Mouse (Mus musculus): ENCODE results near the gene Fam234a. TPM values are rescaled to one million over a fixed set of nuclear protein-coding genes. Genes with fewer than 3 reads are reported as not detected.
A peak's percentile ranks its signal among the peaks of the same experiment; 100 is the strongest.
"Not testable (repeated sequence)": the region's sequence is repeated elsewhere in the genome, so short reads cannot be mapped to it uniquely, and the experiment has no call there.

Fam234a gene
- polyA plus RNA-seq, 1 experiment from 2014 or later: 22.7 TPM

- ATAC-seq (ENCODE audit: insufficient read depth, low FRiP score, low TSS enrichment): peak; percentile 45; the same call in 1 of the 2 replicates
- Histone ChIP-seq H3K4me3 (ENCODE audit: low read depth, low read length) (peak overlapping the region; percentile 42), H3K36me3 (ENCODE audit: control insufficient read depth, insufficient read depth, low read length) (peaks cover 3% of the 10 kb centered on the region; the same call in 1 of the 2 replicates), H3K9ac (ENCODE audit: low read length) (peak overlapping the region; percentile 54), H3K27me3 (ENCODE audit: control insufficient read depth, insufficient read depth, low read length) (peaks cover 52% of the 10 kb centered on the region), H3K4me1 (ENCODE audit: control insufficient read depth, insufficient read depth, low read length) (0 out of 2 replicates have a peak, but pooled peaks cover 3% of the 10 kb centered on the region), H3K4me2 (ENCODE audit: low read depth) (peak overlapping the region; percentile 97), H3K9me3 (ENCODE audit: control insufficient read depth, low read length) (no peaks in the 10 kb centered on the region), H3K27ac (ENCODE audit: low read depth, low read length) (no peak overlapping the region)
- under 1% methylated on average over 57 of the region's 92 CpGs for WGBS
- peak; percentile 55 for DNase-seq (ENCODE audit: low spot score)
Observed at GRCm38 (mm10) chr17:26200831-26201705, 43.0 kb downstream of the Fam234a start.

DNA sequence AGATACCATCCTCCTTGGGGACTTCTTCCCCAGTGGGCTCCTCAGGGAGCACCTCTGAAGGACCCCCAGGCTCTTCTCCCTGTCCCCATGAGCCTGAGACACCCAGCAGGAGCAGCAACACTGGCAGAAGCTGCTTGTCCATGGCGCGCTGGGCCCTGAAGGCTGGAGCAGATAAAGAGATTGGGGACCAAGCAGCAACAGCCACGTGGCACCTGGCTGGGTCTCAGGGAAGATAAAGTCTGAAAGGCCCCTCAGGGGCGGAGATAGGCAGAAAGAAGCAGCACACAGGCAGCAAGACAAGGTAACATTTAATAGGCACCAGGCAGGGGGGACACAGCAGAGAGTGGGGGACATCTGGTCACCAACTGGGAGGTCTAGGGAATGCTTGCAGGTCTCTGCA lies 45.1 kb downstream of the Fam234a start, which contains the start of gene Pdia2:
Gene Pdia2, minus strand, starts transcription at position 196 of the 400 bp plus-strand sequence.
- DNase-seq (ENCODE audit: low spot score): no peak
- Histone ChIP-seq H3K9me3 (ENCODE audit: control insufficient read depth, low read length) (no peaks in the 10 kb centered on the region), H3K27me3 (ENCODE audit: control insufficient read depth, insufficient read depth, low read length) (peaks cover 43% of the 10 kb centered on the region), H3K4me2 (ENCODE audit: low read depth) (no peak within 1 kb of the TSS), H3K4me3 (ENCODE audit: low read depth, low read length) (no peak within 1 kb of the TSS), H3K4me1 (ENCODE audit: control insufficient read depth, insufficient read depth, low read length) (0 out of 2 replicates have a peak, but pooled peaks cover 3% of the 10 kb centered on the region), H3K27ac (ENCODE audit: low read depth, low read length) (no peak within 1 kb of the TSS), H3K9ac (ENCODE audit: low read length) (no peak within 1 kb of the TSS), H3K36me3 (ENCODE audit: control insufficient read depth, insufficient read depth, low read length) (peaks cover 13% of the 10 kb centered on the region)
- WGBS: 77% methylated on average over 4 of the region's 4 CpGs
- ATAC-seq (ENCODE audit: insufficient read depth, low FRiP score, low TSS enrichment): no peak

- Histone ChIP-seq H3K9ac (ENCODE audit: low read length) (no peak overlapping the region), H3K4me2 (ENCODE audit: low read depth) (no peak overlapping the region), H3K27ac (ENCODE audit: low read depth, low read length) (no peak overlapping the region), H3K36me3 (ENCODE audit: control insufficient read depth, insufficient read depth, low read length) (peaks cover 26% of the 10 kb centered on the region), H3K27me3 (ENCODE audit: control insufficient read depth, insufficient read depth, low read length) (no peaks in the 10 kb centered on the region), H3K9me3 (ENCODE audit: control insufficient read depth, low read length) (no peaks in the 10 kb centered on the region), H3K4me1 (ENCODE audit: control insufficient read depth, insufficient read depth, low read length) (no peaks in the 10 kb centered on the region), H3K4me3 (ENCODE audit: low read depth, low read length) (no peak overlapping the region)
- ATAC-seq (ENCODE audit: insufficient read depth, low FRiP score, low TSS enrichment) (no peak), DNase-seq (ENCODE audit: low spot score) (no peak)
- WGBS: 99% methylated on average over 15 of the region's 15 CpGs
Observed at GRCm38 (mm10) chr17:26192481-26193190, 51.4 kb downstream of the Fam234a start.

DNA sequence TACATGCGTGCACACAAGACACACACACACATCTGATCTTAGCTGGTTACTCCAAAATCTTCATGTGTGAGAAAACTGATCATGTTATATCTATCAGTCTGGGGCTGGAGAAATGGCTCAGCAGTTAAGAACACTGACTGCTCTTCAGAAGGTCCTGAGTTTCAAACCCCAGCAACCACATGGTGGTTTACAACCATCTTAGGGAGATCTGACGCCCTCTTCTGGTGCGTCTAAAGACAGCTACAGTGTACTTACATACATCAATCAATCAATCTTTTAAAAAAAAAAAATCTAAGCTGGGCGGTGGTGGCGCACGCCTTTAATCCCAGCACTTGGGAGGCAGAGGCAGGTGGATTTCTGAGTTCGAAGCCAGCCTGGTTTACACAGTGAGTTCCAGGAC lies 52.6 kb downstream of the Fam234a start:
- not testable (repeated sequence) for H3K4me1 ChIP-seq (ENCODE audit: control insufficient read depth, insufficient read depth, low read length); DNase-seq (ENCODE audit: low spot score); H3K9me3 ChIP-seq (ENCODE audit: control insufficient read depth, low read length); H3K9ac ChIP-seq (ENCODE audit: low read length); H3K4me2 ChIP-seq (ENCODE audit: low read depth); H3K27me3 ChIP-seq (ENCODE audit: control insufficient read depth, insufficient read depth, low read length); H3K27ac ChIP-seq (ENCODE audit: low read depth, low read length); ATAC-seq (ENCODE audit: insufficient read depth, low FRiP score, low TSS enrichment); H3K4me3 ChIP-seq (ENCODE audit: low read depth, low read length)
- WGBS: 90% methylated on average over 7 of the region's 7 CpGs
- peaks cover 28% of the 10 kb centered on the region for H3K36me3 ChIP-seq (ENCODE audit: control insufficient read depth, insufficient read depth, low read length)

DNA sequence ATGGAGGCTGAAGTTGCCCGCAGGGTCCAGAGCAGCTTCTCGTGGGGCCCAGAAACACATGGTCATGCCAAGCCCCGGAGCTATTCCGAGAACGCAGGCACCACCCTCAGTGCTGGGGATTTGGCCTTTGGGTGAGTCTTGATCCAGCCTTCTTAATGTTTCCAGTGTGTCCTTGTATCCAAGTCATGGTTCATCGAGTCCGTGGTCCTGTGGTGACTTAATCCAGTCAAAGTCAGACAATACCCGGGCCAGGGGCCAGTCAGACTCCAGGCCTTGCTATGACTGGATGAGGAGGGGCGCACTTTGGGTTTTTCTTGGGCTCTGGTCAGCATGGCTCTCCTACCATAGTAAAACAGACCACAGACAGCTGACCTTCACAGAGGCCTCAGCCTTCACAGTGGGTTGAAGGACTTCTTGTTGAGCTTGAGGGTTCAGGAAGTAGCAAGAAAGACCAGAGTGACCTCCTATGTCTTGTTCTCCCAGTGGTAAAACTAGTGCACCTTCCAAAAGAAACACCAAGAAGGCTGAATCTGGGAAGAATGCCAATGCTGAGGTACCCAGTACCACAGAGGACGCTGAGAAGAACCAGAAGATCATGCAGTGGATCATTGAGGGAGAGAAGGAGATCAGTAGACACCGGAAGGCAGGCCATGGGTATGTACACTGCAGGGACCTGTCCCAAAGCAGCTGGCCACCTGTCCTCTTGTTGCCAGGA lies 55.8 kb downstream of the Fam234a start:
- no peak overlapping the region for H3K4me3 ChIP-seq (ENCODE audit: low read depth, low read length)
- peaks cover 20% of the 10 kb centered on the region for H3K36me3 ChIP-seq (ENCODE audit: control insufficient read depth, insufficient read depth, low read length)
- no peaks in the 10 kb centered on the region for H3K27me3 ChIP-seq (ENCODE audit: control insufficient read depth, insufficient read depth, low read length)
- no peak overlapping the region for H3K4me2 ChIP-seq (ENCODE audit: low read depth)
- no peak overlapping the region for H3K9ac ChIP-seq (ENCODE audit: low read length)
- no peak overlapping the region for H3K27ac ChIP-seq (ENCODE audit: low read depth, low read length)
- H3K9me3 ChIP-seq (ENCODE audit: control insufficient read depth, low read length): no peaks in the 10 kb centered on the region
- no peaks in the 10 kb centered on the region for H3K4me1 ChIP-seq (ENCODE audit: control insufficient read depth, insufficient read depth, low read length)
- WGBS: 93% methylated on average over 11 of the region's 11 CpGs
- no peak for DNase-seq (ENCODE audit: low spot score)
- no peak for ATAC-seq (ENCODE audit: insufficient read depth, low FRiP score, low TSS enrichment)

GRCm38 (mm10) chr17:26187592-26187991 lies 56.5 kb downstream of the Fam234a start:
- no peak overlapping the region for H3K27ac ChIP-seq (ENCODE audit: low read depth, low read length)
- H3K9me3 ChIP-seq (ENCODE audit: control insufficient read depth, low read length): no peaks in the 10 kb centered on the region
- peaks cover 20% of the 10 kb centered on the region for H3K36me3 ChIP-seq (ENCODE audit: control insufficient read depth, insufficient read depth, low read length)
- no peak overlapping the region for H3K9ac ChIP-seq (ENCODE audit: low read length)
- ATAC-seq (ENCODE audit: insufficient read depth, low FRiP score, low TSS enrichment) (no peak), DNase-seq (ENCODE audit: low spot score) (no peak)
- no peaks in the 10 kb centered on the region for H3K27me3 ChIP-seq (ENCODE audit: control insufficient read depth, insufficient read depth, low read length)
- WGBS: 94% methylated on average over 5 of the region's 5 CpGs
- H3K4me3 ChIP-seq (ENCODE audit: low read depth, low read length): no peak overlapping the region
- no peak overlapping the region for H3K4me2 ChIP-seq (ENCODE audit: low read depth)
- no peaks in the 10 kb centered on the region for H3K4me1 ChIP-seq (ENCODE audit: control insufficient read depth, insufficient read depth, low read length)

GRCm38 (mm10) chr17:26181179-26181578 lies 62.9 kb downstream of the Fam234a start:
- H3K4me2 ChIP-seq (ENCODE audit: low read depth): no peak overlapping the region
- H3K4me1 ChIP-seq (ENCODE audit: control insufficient read depth, insufficient read depth, low read length): no peaks in the 10 kb centered on the region
- peaks cover 10% of the 10 kb centered on the region for H3K36me3 ChIP-seq (ENCODE audit: control insufficient read depth, insufficient read depth, low read length)
- DNase-seq (ENCODE audit: low spot score) (no peak), ATAC-seq (ENCODE audit: insufficient read depth, low FRiP score, low TSS enrichment) (no peak)
- no peak overlapping the region for H3K4me3 ChIP-seq (ENCODE audit: low read depth, low read length)
- H3K27me3 ChIP-seq (ENCODE audit: control insufficient read depth, insufficient read depth, low read length): no peaks in the 10 kb centered on the region
- WGBS: 98% methylated on average over 3 of the region's 3 CpGs
- H3K27ac ChIP-seq (ENCODE audit: low read depth, low read length): no peak overlapping the region
- H3K9ac ChIP-seq (ENCODE audit: low read length): no peak overlapping the region
- no peaks in the 10 kb centered on the region for H3K9me3 ChIP-seq (ENCODE audit: control insufficient read depth, low read length)

DNA sequence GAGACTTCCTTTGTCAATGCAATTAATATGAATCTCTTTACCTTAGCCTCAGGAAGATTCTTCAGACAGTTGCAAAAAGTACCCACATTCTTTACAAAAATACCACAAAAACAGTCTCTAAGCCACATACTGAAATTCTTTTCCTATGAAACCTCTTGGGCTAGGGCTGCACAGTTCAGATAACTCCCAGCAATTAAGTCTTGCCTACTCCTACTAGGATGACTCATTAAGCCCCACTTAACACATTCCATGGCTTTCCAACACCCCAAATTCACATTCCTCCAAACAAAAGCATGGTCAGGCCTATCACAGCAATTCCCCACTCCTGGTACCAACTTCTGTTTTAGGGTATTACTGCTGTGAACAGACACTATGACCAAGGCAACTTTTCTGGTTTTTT lies 65.4 kb downstream of the Fam234a start:
- Histone ChIP-seq H3K9ac (ENCODE audit: low read length) (no peak overlapping the region), H3K27ac (ENCODE audit: low read depth, low read length) (no peak overlapping the region), H3K4me1 (ENCODE audit: control insufficient read depth, insufficient read depth, low read length) (no peaks in the 10 kb centered on the region), H3K9me3 (ENCODE audit: control insufficient read depth, low read length) (no peaks in the 10 kb centered on the region), H3K4me3 (ENCODE audit: low read depth, low read length) (no peak overlapping the region), H3K4me2 (ENCODE audit: low read depth) (no peak overlapping the region), H3K27me3 (ENCODE audit: control insufficient read depth, insufficient read depth, low read length) (no peaks in the 10 kb centered on the region), H3K36me3 (ENCODE audit: control insufficient read depth, insufficient read depth, low read length) (peaks cover 7% of the 10 kb centered on the region)
- ATAC-seq (ENCODE audit: insufficient read depth, low FRiP score, low TSS enrichment): no peak
- DNase-seq (ENCODE audit: low spot score): no peak
